Mouse (Mus musculus): ENCODE results near the gene Bche. TPM values are rescaled to one million over a fixed set of nuclear protein-coding genes. Genes with fewer than 3 reads are reported as not detected.

Bche gene
- polyA plus RNA-seq, 1 experiment from 2014 or later: 2.0 TPM

- Histone ChIP-seq H3K27ac (no peak overlapping the region), H3K4me3 (replicated peaks; ENCODE audit: low read depth, low read length) (no peak overlapping the region), H3K36me3 (ENCODE audit: insufficient read depth, low read length) (no peaks in the 10 kb centered on the region), H3K9me3 (replicated peaks; ENCODE audit: low read length) (no peaks in the 10 kb centered on the region), H3K4me2 (ENCODE audit: low read length) (no peak overlapping the region), H3K4me1 (replicated peaks; ENCODE audit: insufficient read depth, low read length) (no peaks in the 10 kb centered on the region), H3K9ac (ENCODE audit: low read depth, low read length) (no peak overlapping the region), H3K27me3 (ENCODE audit: insufficient read depth, low read length) (no peaks in the 10 kb centered on the region)
- WGBS: 90% methylated on average over 3 of the region's 3 CpGs
- DNase-seq (ENCODE audit: low spot score) (no peak), ATAC-seq (replicated peaks; ENCODE audit: low FRiP score, low read depth) (no peak)
- no peak for TF ChIP-seq CTCF (IDR thresholded peaks at IDR 0.05; ENCODE audit: low read depth)
These were observed 40.7 kb downstream of the Bche start for GRCm38 (mm10) chr3:73667245-73668131.

- Histone ChIP-seq H3K4me1 (replicated peaks; ENCODE audit: insufficient read depth, low read length) (no peaks in the 10 kb centered on the region), H3K4me2 (ENCODE audit: low read length) (no peak overlapping the region), H3K4me3 (replicated peaks; ENCODE audit: low read depth, low read length) (no peak overlapping the region), H3K27ac (no peak overlapping the region), H3K9me3 (replicated peaks; ENCODE audit: low read length) (no peaks in the 10 kb centered on the region), H3K27me3 (ENCODE audit: insufficient read depth, low read length) (no peaks in the 10 kb centered on the region), H3K9ac (ENCODE audit: low read depth, low read length) (no peak overlapping the region), H3K36me3 (ENCODE audit: insufficient read depth, low read length) (no peaks in the 10 kb centered on the region)
- ATAC-seq (replicated peaks; ENCODE audit: low FRiP score, low read depth): no peak
- no peak for DNase-seq (ENCODE audit: low spot score)
- no peak for TF ChIP-seq CTCF (IDR thresholded peaks at IDR 0.05; ENCODE audit: low read depth)
These were observed 57.9 kb downstream of the Bche start for GRCm38 (mm10) chr3:73650281-73650680.

GRCm38 (mm10) chr3:73647064-73647463 lies 61.2 kb downstream of the Bche start:
- WGBS: 88% methylated on average over 2 of the region's 2 CpGs
- no peak for DNase-seq (ENCODE audit: low spot score)
- H3K27ac ChIP-seq: no peak overlapping the region
- H3K9me3 ChIP-seq (replicated peaks; ENCODE audit: low read length): no peaks in the 10 kb centered on the region
- H3K27me3 ChIP-seq (ENCODE audit: insufficient read depth, low read length): no peaks in the 10 kb centered on the region
- H3K9ac ChIP-seq (ENCODE audit: low read depth, low read length): no peak overlapping the region
- H3K36me3 ChIP-seq (ENCODE audit: insufficient read depth, low read length): no peaks in the 10 kb centered on the region
- TF ChIP-seq CTCF (IDR thresholded peaks at IDR 0.05; ENCODE audit: low read depth): no peak
- H3K4me1 ChIP-seq (replicated peaks; ENCODE audit: insufficient read depth, low read length): no peaks in the 10 kb centered on the region
- no peak overlapping the region for H3K4me2 ChIP-seq (ENCODE audit: low read length)
- no peak overlapping the region for H3K4me3 ChIP-seq (replicated peaks; ENCODE audit: low read depth, low read length)
- no peak for ATAC-seq (replicated peaks; ENCODE audit: low FRiP score, low read depth)

GRCm38 (mm10) chr3:73611421-73611820 lies 96.8 kb downstream of the Bche start:
- H3K9me3 ChIP-seq (replicated peaks; ENCODE audit: low read length): no peaks in the 10 kb centered on the region
- ATAC-seq (replicated peaks; ENCODE audit: low FRiP score, low read depth) (no peak), DNase-seq (ENCODE audit: low spot score) (no peak)
- WGBS: 73% methylated on average over 2 of the region's 2 CpGs
- H3K4me3 ChIP-seq (replicated peaks; ENCODE audit: low read depth, low read length): no peak overlapping the region
- no peaks in the 10 kb centered on the region for H3K4me1 ChIP-seq (replicated peaks; ENCODE audit: insufficient read depth, low read length)
- no peaks in the 10 kb centered on the region for H3K36me3 ChIP-seq (ENCODE audit: insufficient read depth, low read length)
- H3K9ac ChIP-seq (ENCODE audit: low read depth, low read length): no peak overlapping the region
- no peak overlapping the region for H3K4me2 ChIP-seq (ENCODE audit: low read length)
- TF ChIP-seq CTCF (IDR thresholded peaks at IDR 0.05; ENCODE audit: low read depth): no peak
- no peak overlapping the region for H3K27ac ChIP-seq
- no peaks in the 10 kb centered on the region for H3K27me3 ChIP-seq (ENCODE audit: insufficient read depth, low read length)

- H3K4me2 ChIP-seq (ENCODE audit: low read length): no peak overlapping the region
- ATAC-seq (replicated peaks; ENCODE audit: low FRiP score, low read depth): no peak
- 59% methylated on average over 5 of the region's 5 CpGs for WGBS
- no peaks in the 10 kb centered on the region for H3K9me3 ChIP-seq (replicated peaks; ENCODE audit: low read length)
- no peak overlapping the region for H3K27ac ChIP-seq
- H3K9ac ChIP-seq (ENCODE audit: low read depth, low read length): no peak overlapping the region
- DNase-seq (ENCODE audit: low spot score): no peak
- no peaks in the 10 kb centered on the region for H3K4me1 ChIP-seq (replicated peaks; ENCODE audit: insufficient read depth, low read length)
- no peaks in the 10 kb centered on the region for H3K36me3 ChIP-seq (ENCODE audit: insufficient read depth, low read length)
- TF ChIP-seq CTCF (IDR thresholded peaks at IDR 0.05; ENCODE audit: low read depth): no peak
- no peaks in the 10 kb centered on the region for H3K27me3 ChIP-seq (ENCODE audit: insufficient read depth, low read length)
- no peak overlapping the region for H3K4me3 ChIP-seq (replicated peaks; ENCODE audit: low read depth, low read length)
These were observed 116.3 kb downstream of the Bche start for GRCm38 (mm10) chr3:73591757-73592533.
